8 mouse cellular contexts compared by ENCODE assay signal in genomic region chr5:110230780-110231461, GRCm38 (mm10). TPM values are rescaled to one million over a fixed set of nuclear protein-coding genes. Genes with fewer than 3 reads are reported as not detected.
DNase-seq lines count a peak whose midpoint lies in the region; ATAC-seq and TF ChIP-seq lines count a peak whose summit lies in the region.

Gene Ankle2, plus strand, starts transcription at chr5:110231004.

- peaks cover 11% of the 10 kb centered on the region; the same call in 1 of the 2 replicates for H3K4me1 ChIP-seq in heart, embryonic 11.5 days (ENCODE audit: control insufficient read depth, insufficient read depth, low read length)
- peaks cover 14% of the 10 kb centered on the region for H3K4me1 ChIP-seq in kidney, embryonic 16.5 days (ENCODE audit: insufficient read depth, low read length)
- peaks cover 8% of the 10 kb centered on the region for H3K4me1 ChIP-seq in liver, adult 2 months (ENCODE audit: control insufficient read depth, insufficient read depth, low read length)

- H3K27me3 ChIP-seq in heart, embryonic 11.5 days (ENCODE audit: control insufficient read depth, insufficient read depth, low read length) = no peaks in the 10 kb centered on the region
- H3K27me3 ChIP-seq in kidney, embryonic 16.5 days (ENCODE audit: insufficient read depth, low read length) = no peaks in the 10 kb centered on the region
- no peaks in the 10 kb centered on the region for H3K27me3 ChIP-seq in liver, adult 2 months (ENCODE audit: control insufficient read depth, insufficient read depth, low read length)
- H3K27me3 ChIP-seq in myocyte (ENCODE audit: control insufficient read depth, insufficient read depth, insufficient read length) = no peaks in the 10 kb centered on the region
- no peaks in the 10 kb centered on the region for H3K27me3 ChIP-seq in splenic B cell, adult 2 months (ENCODE audit: control insufficient read depth, insufficient read depth, low read length, poor library complexity, severe bottlenecking)

- H3K27ac ChIP-seq in heart, embryonic 11.5 days (ENCODE audit: low read depth, low read length) = peak within 1 kb of the TSS; percentile 92
- peak within 1 kb of the TSS; percentile 97 for H3K27ac ChIP-seq in kidney, embryonic 16.5 days (ENCODE audit: low read length)
- peak within 1 kb of the TSS; percentile 87 for H3K27ac ChIP-seq in liver, adult 2 months (replicated peaks; ENCODE audit: insufficient read depth, low read depth, low read length)

- H3K9ac ChIP-seq in heart, embryonic 11.5 days (ENCODE audit: low read depth, low read length) = peak within 1 kb of the TSS; percentile 96
- peak within 1 kb of the TSS; percentile 98 for H3K9ac ChIP-seq in kidney, embryonic 16.5 days (replicated peaks; ENCODE audit: low read length)
- H3K9ac ChIP-seq in liver, adult 2 months (ENCODE audit: low read depth, low read length) = peak within 1 kb of the TSS; percentile 96

- H3ac ChIP-seq in myocyte (ENCODE audit: control insufficient read depth, insufficient read length) = peak within 1 kb of the TSS; percentile 74

- TF ChIP-seq CTCF in liver, adult 2 months (IDR thresholded peaks at IDR 0.05; ENCODE audit: low read depth, low read length) = no peak

- H3K4me3 ChIP-seq in heart, embryonic 11.5 days (ENCODE audit: low read depth, low read length) = peak within 1 kb of the TSS; percentile 80
- peak within 1 kb of the TSS; percentile 90 for H3K4me3 ChIP-seq in kidney, embryonic 16.5 days (ENCODE audit: low read length)
- H3K4me3 ChIP-seq in liver, adult 2 months (ENCODE audit: insufficient read depth, low read depth, low read length) = peak within 1 kb of the TSS; percentile 70
- peak within 1 kb of the TSS; percentile 61 for H3K4me3 ChIP-seq in myocyte

- no peaks in the 10 kb centered on the region for H3K9me3 ChIP-seq in heart, embryonic 11.5 days (replicated peaks; ENCODE audit: control insufficient read depth, low read length)
- H3K9me3 ChIP-seq in kidney, embryonic 16.5 days (ENCODE audit: low read length) = no peaks in the 10 kb centered on the region

- 0 out of 2 replicates have a peak, but pooled peaks cover 5% of the 10 kb centered on the region for H3K36me3 ChIP-seq in heart, embryonic 11.5 days (ENCODE audit: control insufficient read depth, insufficient read depth, low read length)
- peaks cover 11% of the 10 kb centered on the region; the same call in 1 of the 2 replicates for H3K36me3 ChIP-seq in kidney, embryonic 16.5 days (ENCODE audit: insufficient read depth, low read length)
- H3K36me3 ChIP-seq in liver, adult 2 months (ENCODE audit: control insufficient read depth, insufficient read depth, low read length) = peaks cover 5% of the 10 kb centered on the region
- H3K36me3 ChIP-seq in myocyte (ENCODE audit: control insufficient read depth, insufficient read depth) = peaks cover 15% of the 10 kb centered on the region
- H3K36me3 ChIP-seq in splenic B cell, adult 2 months (ENCODE audit: control insufficient read depth, insufficient read depth, low read length, poor library complexity, severe bottlenecking) = no peaks in the 10 kb centered on the region

- no peak; the same call in 1 of the 2 replicates for TF ChIP-seq POLR2A in liver, adult 2 months (IDR thresholded peaks at IDR 0.05; ENCODE audit: extremely low read depth, insufficient read depth, low read length)
- peak; percentile 83 for TF ChIP-seq POLR2A in myocyte (IDR thresholded peaks at IDR 0.05; ENCODE audit: insufficient read length, low read depth)

- WGBS in heart, embryonic 11.5 days (ENCODE audit: insufficient replicate concordance) = under 1% methylated on average over 72 of the region's 81 CpGs
- 0% methylated on average over 79 of the region's 81 CpGs for WGBS in kidney, embryonic 16.5 days
- WGBS in liver, adult 2 months = under 1% methylated on average over 81 of the region's 81 CpGs

- H3K79me2 ChIP-seq in liver, adult 2 months (ENCODE audit: control insufficient read depth, insufficient read depth, low read length) = peaks cover 7% of the 10 kb centered on the region; the same call in 1 of the 2 replicates
- H3K79me2 ChIP-seq in myocyte (ENCODE audit: control insufficient read depth, insufficient read depth) = peaks cover 32% of the 10 kb centered on the region

- peak within 1 kb of the TSS; percentile 74 for H3K4me2 ChIP-seq in heart, embryonic 11.5 days
- peak within 1 kb of the TSS; percentile 75 for H3K4me2 ChIP-seq in kidney, embryonic 16.5 days (replicated peaks; ENCODE audit: low read depth, low read length)
- H3K4me2 ChIP-seq in myocyte (ENCODE audit: low read depth) = peak within 1 kb of the TSS; percentile 89

- peak; percentile 94 for ATAC-seq in erythroblast, adult 5-6 weeks (replicated peaks; ENCODE audit: low FRiP score, poor library complexity, severe bottlenecking)
- peak; percentile 93 for ATAC-seq in heart, embryonic 11.5 days (replicated peaks; ENCODE audit: insufficient number of reproducible peaks, low FRiP score, low TSS enrichment)
- peak; percentile 98 for ATAC-seq in kidney, embryonic 16.5 days (ENCODE audit: low FRiP score, low TSS enrichment)

- DNase-seq in B cell, adult 2 months = peak; percentile 96
- peak; percentile 96 for DNase-seq in brain, adult 2 months (ENCODE audit: low read depth, low spot score)
- peak; percentile 75 for DNase-seq in liver, adult 2 months (ENCODE audit: extremely low read depth, low read depth, low spot score)
- peak; percentile 94 for DNase-seq in splenic B cell, adult 2 months (ENCODE audit: low read depth, low spot score)

TF ChIP-seq in myocyte, 11 proteins besides CTCF, POLR2A, EP300 and RAD21:
- TF ChIP-seq MYOG (IDR thresholded peaks at IDR 0.05; ENCODE audit: control insufficient read depth in 1 of 3, insufficient read depth in 1 of 3, insufficient read length in 2 of 3, low read depth in 2 of 3) (peak in 1 of 3 experiments; percentile 50), MAX (IDR thresholded peaks at IDR 0.05; ENCODE audit: low read depth) (peak; percentile 95), MYOD1 (IDR thresholded peaks at IDR 0.05; ENCODE audit: control insufficient read depth in 1 of 3, insufficient read length in 2 of 3, low read depth in 2 of 3) (peak in 1 of 3 experiments; percentile 22), CEBPB (IDR thresholded peaks at IDR 0.05; ENCODE audit: insufficient read depth, poor library complexity, severe bottlenecking) (no peak), TCF3 (IDR thresholded peaks at IDR 0.05; ENCODE audit: insufficient read length, low read depth) (no peak), USF1 (IDR thresholded peaks at IDR 0.05; ENCODE audit: low read depth) (no peak), SRF (IDR thresholded peaks at IDR 0.05; ENCODE audit: control insufficient read depth, insufficient read length, low read depth) (peak; percentile 60), TCF12 (IDR thresholded peaks at IDR 0.05; ENCODE audit: insufficient read depth, poor library complexity, severe bottlenecking) (no peak), REST (IDR thresholded peaks at IDR 0.05; ENCODE audit: insufficient read depth, insufficient read length) (no peak), POLR2AphosphoS2 (IDR thresholded peaks at IDR 0.05; ENCODE audit: insufficient read length, low read depth) (peak; percentile 60), E2F4 (IDR thresholded peaks at IDR 0.05; ENCODE audit: insufficient read depth) (peak; percentile 34)

RNA-seq across cellular contexts. Expression of gene Ankle2, which starts in this region (rescaled TPM):
- 24.0 and 31.5 TPM in 2 replicates for total RNA-seq in erythroblast, adult 5-6 weeks (2015; ENCODE audit: low replicate concordance)
- 25.6 and 41.6 TPM in 2 replicates for total RNA-seq in erythroblast, adult 5-6 weeks (2017; ENCODE audit: low replicate concordance)
- polyA plus RNA-seq in heart, embryonic 11.5 days (2014; fragmentation: Nextera tagmentation; extraction: Ambion mirVana) = 24.8 and 28.7 TPM in 2 replicates
- 24.3 and 25.5 TPM in 2 replicates for polyA plus RNA-seq in kidney, embryonic 16.5 days (2015; fragmentation: Nextera tagmentation; extraction: Ambion mirVana)
- total RNA-seq in liver, adult 2 months (2014; rRNA removed) = 16.5 and 17.0 TPM in 2 replicates
- 4.9 and 5.6 TPM in 2 replicates for polyA plus RNA-seq in liver, adult 2 months (2012; rRNA removed)
- 12.0 TPM for polyA plus RNA-seq in myocyte (2012; fragmentation: generic; extraction: Trizol)

Comparison
In these comparisons a context has a peak if more than half of its experiments do, and no peak if none do; other contexts are left out.
1. Peak in every context shown above with its lines: DNase-seq, ATAC-seq, H3K4me3 ChIP-seq and H3K27ac ChIP-seq.